Mouse (Mus musculus) myocyte (in vitro differentiated cells): ENCODE results near the gene Mrpl42.

ENCODE experiments used
- E2F4 ChIP-seq: IDR thresholded peaks from one replicate; pipeline ENCODE4 v1.6.1; 2011; ENCODE audit warnings: mild to moderate bottlenecking, control low read depth, moderate library complexity; ENCODE audit not compliant: insufficient read depth
- MAX ChIP-seq: IDR thresholded peaks from one replicate; pipeline ENCODE4 v1.6.1; 2011; ENCODE audit warnings: low read depth, mild to moderate bottlenecking, control low read depth
- MYOD1 ChIP-seq, 3 experiments: IDR thresholded peaks; one replicate each; pipeline ENCODE4 v1.6.1; 2011; ENCODE audit warnings: control low read depth in 2 of 3, low read depth in 2 of 3, mild to moderate bottlenecking in 2 of 3, moderate library complexity in 1 of 3; ENCODE audit not compliant: insufficient read length in 2 of 3, control insufficient read depth in 1 of 3
- MYOG ChIP-seq, 3 experiments: IDR thresholded peaks; one replicate each; pipeline ENCODE4 v1.6.1; 2011; ENCODE audit warnings: control low read depth in 2 of 3, low read depth in 2 of 3, mild to moderate bottlenecking in 2 of 3; ENCODE audit not compliant: insufficient read length in 2 of 3, control insufficient read depth in 1 of 3, insufficient read depth in 1 of 3
- POLR2A ChIP-seq: IDR thresholded peaks from one replicate; pipeline ENCODE4 v1.6.1; 2011; ENCODE audit warnings: low read depth, mild to moderate bottlenecking, control low read depth, moderate library complexity; ENCODE audit not compliant: insufficient read length
- POLR2AphosphoS2 ChIP-seq: IDR thresholded peaks from one replicate; pipeline ENCODE4 v1.6.1; 2011; ENCODE audit warnings: low read depth, control low read depth; ENCODE audit not compliant: insufficient read length
- REST ChIP-seq: IDR thresholded peaks from one replicate; pipeline ENCODE4 v1.6.1; 2011; ENCODE audit warnings: mild to moderate bottlenecking, control low read depth, moderate library complexity; ENCODE audit not compliant: insufficient read depth, insufficient read length
- TCF12 ChIP-seq: IDR thresholded peaks from one replicate; pipeline ENCODE4 v1.6.1; 2011; ENCODE audit warnings: mild to moderate bottlenecking, control low read depth; ENCODE audit not compliant: poor library complexity, insufficient read depth, severe bottlenecking
- TCF3 ChIP-seq: IDR thresholded peaks from one replicate; pipeline ENCODE4 v1.6.1; 2011; ENCODE audit warnings: low read depth, control low read depth; ENCODE audit not compliant: insufficient read length
- USF1 ChIP-seq: IDR thresholded peaks from one replicate; pipeline ENCODE4 v1.6.1; 2011; ENCODE audit warnings: low read depth, mild to moderate bottlenecking, control low read depth, moderate library complexity

GRCm38 (mm10) chr10:95475923-95476322 is 25.8 kb downstream of the Mrpl42 start:
- TF ChIP-seq TCF3 (no peak), POLR2A (no peak), TCF12 (no peak), USF1 (no peak), MAX (no peak), MYOG (IDR thresholded peaks at IDR 0.05; ENCODE audit: control insufficient read depth in 1 of 3, insufficient read depth in 1 of 3, insufficient read length in 2 of 3, low read depth in 2 of 3) (no peak), POLR2AphosphoS2 (no peak), E2F4 (no peak), REST (no peak), MYOD1 (IDR thresholded peaks at IDR 0.05; ENCODE audit: control insufficient read depth in 1 of 3, insufficient read length in 2 of 3, low read depth in 2 of 3) (no peak)
